Mouse (Mus musculus) lung, adult 2 months (tissue): ENCODE measurements around the gene Slc2a10. TPM values are rescaled to one million over a fixed set of nuclear protein-coding genes. Genes with fewer than 3 reads are reported as not detected.
A peak's percentile ranks its signal among the peaks of the same experiment; 100 is the strongest.

Experiments
- DNase-seq: peaks from one replicate; pipeline ENCODE4 v3.0.0; 2022
- H3K4me1 ChIP-seq: fragments of 200-500 bp; 2 replicates; pipeline ENCODE4 v1.6.1; 2011; ENCODE audit warnings: low read length; ENCODE audit not compliant: control insufficient read depth, insufficient read depth
- H3K4me3 ChIP-seq: fragments of 200-500 bp; replicated peaks from 2 replicates; pipeline ENCODE3; 2011; ENCODE audit warnings: low read depth, mild to moderate bottlenecking, control low read depth, low read length; ENCODE audit errors: extremely low read depth
- CTCF ChIP-seq: fragments of 200-500 bp; IDR thresholded peaks from 2 replicates; pipeline ENCODE4 v1.5.1; 2011; ENCODE audit warnings: mild to moderate bottlenecking, low read length, control low read depth; ENCODE audit not compliant: insufficient read depth
- POLR2A ChIP-seq: fragments of 200-500 bp; IDR thresholded peaks from 2 replicates; pipeline ENCODE4 v1.6.1; 2011; ENCODE audit warnings: low read depth, mild to moderate bottlenecking, control low read depth, low read length, borderline replicate concordance; ENCODE audit errors: extremely low read depth
- WGBS: fragments of 180-500 bp; shearing (Covaris S2); methylation state at CpG from one replicate; pipeline ENCODE4 v1.1.7; 2018; 5-methylcytosine and 5-hydroxymethylcytosine counted together
- polyA plus RNA-seq: library from polyadenylated mRNA; depleted of rRNA; stranded (reverse); fragments of >200 nt; gene quantifications from 2 replicates; pipeline ENCODE4 v1.2.3, GENCODE M21; 2012

Slc2a10 gene
- polyA plus RNA-seq, 1 experiment = 10.1 TPM

DNA sequence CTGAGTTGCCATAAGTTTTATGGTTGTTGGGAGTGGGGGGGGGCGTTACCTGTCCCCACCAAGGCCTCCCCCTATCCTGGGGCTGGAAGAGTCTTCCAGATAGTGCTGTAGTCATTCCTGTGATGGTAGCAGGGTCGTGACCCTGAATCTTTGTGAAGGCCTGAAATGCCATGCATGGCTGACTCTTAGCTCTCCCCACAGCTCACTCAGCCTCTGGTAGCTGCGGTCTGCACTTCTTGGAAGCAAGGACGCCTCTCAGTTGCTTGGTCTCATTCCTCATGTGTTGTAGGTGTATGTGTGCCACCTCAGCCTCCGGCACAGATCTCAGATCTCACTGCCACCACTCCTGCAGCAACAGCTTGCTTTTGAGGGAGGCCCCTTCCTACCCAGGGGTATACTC is 27.7 kb upstream of the Slc2a10 start:
- Histone ChIP-seq H3K4me3 (no peak overlapping the region), H3K4me1 (no peaks in the 10 kb centered on the region)
- WGBS = 77% methylated on average over 5 of the region's 5 CpGs
- no peak for TF ChIP-seq POLR2A
- TF ChIP-seq CTCF = no peak
- no peak for DNase-seq

GRCm38 (mm10) chr2:165482003-165482402 is 21.6 kb upstream of the Slc2a10 start:
- Histone ChIP-seq H3K4me1 (peaks cover 1% of the 10 kb centered on the region; the same call in 1 of the 2 replicates), H3K4me3 (no peak overlapping the region)
- TF ChIP-seq CTCF = no peak
- TF ChIP-seq POLR2A = no peak
- DNase-seq = no peak
- 53% methylated on average over 8 of the region's 8 CpGs for WGBS

DNA sequence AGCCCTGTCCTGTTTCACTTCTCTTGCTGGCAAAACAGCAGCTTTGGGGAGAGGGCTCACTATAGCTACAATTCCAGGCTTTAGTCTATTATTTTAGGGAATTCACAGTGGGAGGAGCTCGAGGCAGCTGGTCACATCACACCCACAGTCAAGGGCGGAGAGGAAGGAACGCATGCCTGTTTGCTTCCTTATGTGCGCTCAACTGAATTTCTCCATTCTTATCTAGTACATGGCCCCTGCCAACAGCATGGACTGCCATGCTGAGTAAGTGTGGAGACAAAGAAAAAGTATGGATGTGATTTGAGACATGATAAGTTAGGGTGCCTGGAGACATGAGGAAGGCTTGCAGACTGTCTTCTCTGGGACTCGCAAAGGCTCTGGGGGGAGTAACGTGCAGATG is 19.4 kb upstream of the Slc2a10 start:
- Histone ChIP-seq H3K4me3 (no peak overlapping the region), H3K4me1 (peaks cover 2% of the 10 kb centered on the region; the same call in 1 of the 2 replicates)
- TF ChIP-seq POLR2A = no peak
- no peak for TF ChIP-seq CTCF
- DNase-seq = no peak
- 39% methylated on average over 6 of the region's 6 CpGs for WGBS

DNA sequence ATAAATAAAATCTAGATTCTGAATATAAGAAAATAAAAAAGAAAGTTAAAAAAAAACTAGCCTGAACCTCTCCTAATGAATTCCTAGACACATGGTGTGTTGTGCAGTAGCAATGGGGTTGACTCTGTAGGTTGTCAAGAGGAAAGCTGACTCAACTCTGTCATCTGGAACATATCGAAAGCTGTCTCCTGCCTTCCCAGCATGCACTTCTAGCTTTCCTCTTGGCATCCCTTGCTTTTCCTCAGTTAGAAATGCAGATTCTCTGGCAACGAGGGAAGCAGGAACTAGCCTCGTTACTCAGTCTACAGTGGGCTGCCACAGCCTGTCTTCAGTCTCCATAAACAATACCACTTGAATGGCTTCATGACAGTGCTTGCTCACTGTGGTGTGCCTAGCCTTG is 17.8 kb upstream of the Slc2a10 start:
- no peak for TF ChIP-seq CTCF
- no peak for DNase-seq
- WGBS = 50% methylated on average over 3 of the region's 3 CpGs
- Histone ChIP-seq H3K4me1 (peaks cover 2% of the 10 kb centered on the region; the same call in 1 of the 2 replicates), H3K4me3 (no peak overlapping the region)

DNA sequence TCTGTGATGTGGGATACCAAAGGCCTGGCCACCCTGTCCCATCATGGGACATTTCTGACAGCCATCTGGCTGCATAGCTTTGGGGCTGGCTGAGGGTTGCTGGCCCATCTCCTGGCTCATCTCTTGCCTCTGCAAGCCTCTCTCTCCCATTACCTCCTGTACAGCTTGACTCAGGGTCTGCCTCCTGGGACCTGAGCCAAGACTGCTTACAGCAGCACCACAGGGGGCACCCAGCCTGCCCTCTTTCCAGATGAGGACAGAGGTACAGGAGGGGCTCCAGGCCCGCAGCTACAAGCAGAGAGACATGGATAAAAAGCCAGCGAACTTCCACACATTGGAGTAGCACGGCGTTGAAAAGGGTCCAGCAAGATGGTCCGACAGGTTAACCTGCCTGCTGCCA is 17.2 kb upstream of the Slc2a10 start:
- 78% methylated on average over 5 of the region's 5 CpGs for WGBS
- no peak for TF ChIP-seq CTCF
- no peak for TF ChIP-seq POLR2A
- DNase-seq = no peak
- Histone ChIP-seq H3K4me3 (no peak overlapping the region), H3K4me1 (peaks cover 2% of the 10 kb centered on the region; the same call in 1 of the 2 replicates)

DNA sequence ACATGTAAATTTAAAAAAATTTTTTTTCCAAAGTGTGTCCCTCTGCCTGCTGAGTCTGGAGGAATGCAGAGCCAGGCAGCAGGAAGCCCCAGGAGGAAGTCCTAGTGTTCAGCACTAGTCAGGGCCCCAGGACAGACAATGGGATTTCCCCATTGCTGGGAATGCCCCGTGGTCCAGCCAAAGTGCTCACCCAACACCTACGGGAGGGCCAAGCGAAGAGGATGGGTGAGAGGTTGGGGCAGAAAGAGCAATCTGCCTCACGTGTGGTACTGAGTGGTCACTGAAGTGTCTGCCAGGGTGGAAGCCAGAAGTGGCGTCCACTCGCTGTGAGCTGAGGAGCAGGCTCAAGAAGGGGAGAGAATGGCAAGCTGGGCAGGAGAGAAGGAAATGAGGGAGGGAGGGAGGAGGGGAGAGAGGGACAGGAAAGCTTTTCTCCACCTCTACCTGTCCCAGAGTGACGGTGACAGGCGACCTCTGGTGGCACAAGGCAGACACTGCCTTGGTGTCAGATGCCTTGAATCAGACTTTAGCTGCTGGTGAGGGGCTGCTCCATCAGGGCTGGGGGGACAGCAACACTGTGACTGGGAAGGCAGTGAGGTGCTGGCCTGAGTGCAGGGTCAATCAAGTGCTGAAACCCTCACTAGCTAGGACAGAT is 16.6 kb upstream of the Slc2a10 start:
- WGBS = 8% methylated on average over 8 of the region's 8 CpGs
- peaks cover 2% of the 10 kb centered on the region; the same call in 1 of the 2 replicates for H3K4me1 ChIP-seq
- peak; percentile 41 for DNase-seq
- peak; percentile 94 for TF ChIP-seq CTCF
- TF ChIP-seq POLR2A = no peak
- no peak overlapping the region for H3K4me3 ChIP-seq

- DNase-seq = peak; percentile 78
- peaks cover 3% of the 10 kb centered on the region for H3K4me1 ChIP-seq
- under 1% methylated on average over 84 of the region's 84 CpGs for WGBS
- peak within 1 kb of the TSS; percentile 80 for H3K4me3 ChIP-seq
- TF ChIP-seq POLR2A (0 out of 2 replicates have a peak, but pooled peaks have one; percentile 36), CTCF (no peak)
These were observed 10.7 kb upstream of the Slc2a10 start, which contains the start of gene Trp53rka for GRCm38 (mm10) chr2:165492648-165493553. Gene Trp53rka (minus strand): TSS chr2:165493324.

- no peak for DNase-seq
- 24% methylated on average over 17 of the region's 17 CpGs for WGBS
- Histone ChIP-seq H3K4me1 (peaks cover 3% of the 10 kb centered on the region), H3K4me3 (peak overlapping the region; percentile 80)
- TF ChIP-seq POLR2A (no peak), CTCF (no peak)
These were observed 9.9 kb upstream of the Slc2a10 start for GRCm38 (mm10) chr2:165493587-165494210.

GRCm38 (mm10) chr2:165494495-165494894 is 9.1 kb upstream of the Slc2a10 start:
- TF ChIP-seq POLR2A = no peak
- TF ChIP-seq CTCF = no peak
- Histone ChIP-seq H3K4me1 (peaks cover 3% of the 10 kb centered on the region), H3K4me3 (no peak overlapping the region)
- 42% methylated on average over 2 of the region's 2 CpGs for WGBS
- DNase-seq = no peak
